Mouse (Mus musculus): ENCODE results near the gene Fyb2. TPM values are rescaled to one million over a fixed set of nuclear protein-coding genes. Genes with fewer than 3 reads are reported as not detected.

The Fyb2 gene
- polyA plus RNA-seq, 1 experiment, result 1.1 TPM

- Histone ChIP-seq H3K4me3 (ENCODE audit: insufficient read depth, low read length) (no peak overlapping the region), H3K27ac (ENCODE audit: insufficient read depth, low read length) (peak overlapping the region; percentile 62; the same call in 1 of the 2 replicates), H3K4me1 (ENCODE audit: control insufficient read depth, insufficient read depth, low read length) (peaks cover 4% of the 10 kb centered on the region; the same call in 1 of the 2 replicates)
- TF ChIP-seq POLR2A (IDR thresholded peaks at IDR 0.05; ENCODE audit: extremely low read depth, insufficient read depth, low read length), result no peak
- no peak for TF ChIP-seq CTCF (IDR thresholded peaks at IDR 0.05; ENCODE audit: extremely low read depth, insufficient read depth, low read length)
Observed at GRCm38 (mm10) chr4:104893588-104893987, 19.7 kb upstream of the Fyb2 start.

- Histone ChIP-seq H3K4me1 (ENCODE audit: control insufficient read depth, insufficient read depth, low read length) (peaks cover 4% of the 10 kb centered on the region; the same call in 1 of the 2 replicates), H3K4me3 (ENCODE audit: insufficient read depth, low read length) (peak overlapping the region; percentile 11; the same call in 1 of the 2 replicates), H3K27ac (ENCODE audit: insufficient read depth, low read length) (no peak overlapping the region)
- TF ChIP-seq CTCF (IDR thresholded peaks at IDR 0.05; ENCODE audit: extremely low read depth, insufficient read depth, low read length) (peak; percentile 90), POLR2A (IDR thresholded peaks at IDR 0.05; ENCODE audit: extremely low read depth, insufficient read depth, low read length) (no peak)
Observed at GRCm38 (mm10) chr4:104894004-104894734, 19.1 kb upstream of the Fyb2 start.

GRCm38 (mm10) chr4:104902836-104903235 is 10.4 kb upstream of the Fyb2 start:
- H3K4me1 ChIP-seq (ENCODE audit: control insufficient read depth, insufficient read depth, low read length), result no peaks in the 10 kb centered on the region

GRCm38 (mm10) chr4:104905049-104905448 is 8.2 kb upstream of the Fyb2 start:
- no peak overlapping the region for H3K4me3 ChIP-seq (ENCODE audit: insufficient read depth, low read length)
- TF ChIP-seq CTCF (IDR thresholded peaks at IDR 0.05; ENCODE audit: extremely low read depth, insufficient read depth, low read length) (no peak), POLR2A (IDR thresholded peaks at IDR 0.05; ENCODE audit: extremely low read depth, insufficient read depth, low read length) (no peak)
- no peak overlapping the region for H3K27ac ChIP-seq (ENCODE audit: insufficient read depth, low read length)
- H3K4me1 ChIP-seq (ENCODE audit: control insufficient read depth, insufficient read depth, low read length), result no peaks in the 10 kb centered on the region

More at GRCm38 (mm10) chr4:104902836-104903235, 10.4 kb upstream of the Fyb2 start:
- TF ChIP-seq POLR2A (IDR thresholded peaks at IDR 0.05; ENCODE audit: extremely low read depth, insufficient read depth, low read length) (no peak), CTCF (IDR thresholded peaks at IDR 0.05; ENCODE audit: extremely low read depth, insufficient read depth, low read length) (no peak)
- H3K27ac ChIP-seq (ENCODE audit: insufficient read depth, low read length), result no peak overlapping the region
- H3K4me3 ChIP-seq (ENCODE audit: insufficient read depth, low read length), result no peak overlapping the region

- H3K27ac ChIP-seq (ENCODE audit: insufficient read depth, low read length), result no peak overlapping the region
- no peak for TF ChIP-seq POLR2A (IDR thresholded peaks at IDR 0.05; ENCODE audit: extremely low read depth, insufficient read depth, low read length)
- TF ChIP-seq CTCF (IDR thresholded peaks at IDR 0.05; ENCODE audit: extremely low read depth, insufficient read depth, low read length), result peak; percentile 68
- no peaks in the 10 kb centered on the region for H3K4me1 ChIP-seq (ENCODE audit: control insufficient read depth, insufficient read depth, low read length)
- no peak overlapping the region for H3K4me3 ChIP-seq (ENCODE audit: insufficient read depth, low read length)
Observed at GRCm38 (mm10) chr4:104911685-104912084, 1.6 kb upstream of the Fyb2 start.

- TF ChIP-seq POLR2A (IDR thresholded peaks at IDR 0.05; ENCODE audit: extremely low read depth, insufficient read depth, low read length) (no peak), CTCF (IDR thresholded peaks at IDR 0.05; ENCODE audit: extremely low read depth, insufficient read depth, low read length) (no peak)
- no peak overlapping the region for H3K4me3 ChIP-seq (ENCODE audit: insufficient read depth, low read length)
Observed at GRCm38 (mm10) chr4:104914711-104915247, 1.5 kb downstream of the Fyb2 start.

GRCm38 (mm10) chr4:104918017-104918416 is 4.8 kb downstream of the Fyb2 start:
- TF ChIP-seq POLR2A (IDR thresholded peaks at IDR 0.05; ENCODE audit: extremely low read depth, insufficient read depth, low read length) (no peak), CTCF (IDR thresholded peaks at IDR 0.05; ENCODE audit: extremely low read depth, insufficient read depth, low read length) (no peak)
- Histone ChIP-seq H3K4me1 (ENCODE audit: control insufficient read depth, insufficient read depth, low read length) (no peaks in the 10 kb centered on the region), H3K4me3 (ENCODE audit: insufficient read depth, low read length) (no peak overlapping the region), H3K27ac (ENCODE audit: insufficient read depth, low read length) (no peak overlapping the region)

More at GRCm38 (mm10) chr4:104914711-104915247, 1.5 kb downstream of the Fyb2 start:
- Histone ChIP-seq H3K4me1 (ENCODE audit: control insufficient read depth, insufficient read depth, low read length) (no peaks in the 10 kb centered on the region), H3K27ac (ENCODE audit: insufficient read depth, low read length) (no peak overlapping the region)

GRCm38 (mm10) chr4:104925383-104925782 is 12.1 kb downstream of the Fyb2 start:
- Histone ChIP-seq H3K4me1 (ENCODE audit: control insufficient read depth, insufficient read depth, low read length) (no peaks in the 10 kb centered on the region), H3K4me3 (ENCODE audit: insufficient read depth, low read length) (no peak overlapping the region), H3K27ac (ENCODE audit: insufficient read depth, low read length) (no peak overlapping the region)
- TF ChIP-seq POLR2A (IDR thresholded peaks at IDR 0.05; ENCODE audit: extremely low read depth, insufficient read depth, low read length), result no peak
- no peak for TF ChIP-seq CTCF (IDR thresholded peaks at IDR 0.05; ENCODE audit: extremely low read depth, insufficient read depth, low read length)

GRCm38 (mm10) chr4:104929165-104929564 is 15.9 kb downstream of the Fyb2 start:
- H3K27ac ChIP-seq (ENCODE audit: insufficient read depth, low read length), result no peak overlapping the region
- TF ChIP-seq CTCF (IDR thresholded peaks at IDR 0.05; ENCODE audit: extremely low read depth, insufficient read depth, low read length) (no peak), POLR2A (IDR thresholded peaks at IDR 0.05; ENCODE audit: extremely low read depth, insufficient read depth, low read length) (no peak)
- H3K4me1 ChIP-seq (ENCODE audit: control insufficient read depth, insufficient read depth, low read length), result no peaks in the 10 kb centered on the region
- H3K4me3 ChIP-seq (ENCODE audit: insufficient read depth, low read length), result no peak overlapping the region

GRCm38 (mm10) chr4:104933620-104934019 is 20.4 kb downstream of the Fyb2 start:
- Histone ChIP-seq H3K4me1 (ENCODE audit: control insufficient read depth, insufficient read depth, low read length) (no peaks in the 10 kb centered on the region), H3K4me3 (ENCODE audit: insufficient read depth, low read length) (no peak overlapping the region), H3K27ac (ENCODE audit: insufficient read depth, low read length) (no peak overlapping the region)
- TF ChIP-seq CTCF (IDR thresholded peaks at IDR 0.05; ENCODE audit: extremely low read depth, insufficient read depth, low read length), result no peak
- TF ChIP-seq POLR2A (IDR thresholded peaks at IDR 0.05; ENCODE audit: extremely low read depth, insufficient read depth, low read length), result no peak
